Mouse (Mus musculus) forebrain, embryonic 10.5 days (tissue): ENCODE measurements around the gene Hnrnpa3. TPM values are rescaled to one million over a fixed set of nuclear protein-coding genes. Genes with fewer than 3 reads are reported as not detected.
"Not testable (repeated sequence)": the region's sequence is repeated elsewhere in the genome, so short reads cannot be mapped to it uniquely, and the experiment has no call there.

Source experiments
- DNase-seq: peaks from one replicate; pipeline ENCODE4 v3.0.0-alpha.2; 2017; ENCODE audit warnings: low spot score; ENCODE audit errors: extremely low spot score
- H3K27ac ChIP-seq: fragments of 300-500 bp; sonication (generic); 2 replicates; pipeline ENCODE4 v1.5.1; 2016; ENCODE audit warnings: mild to moderate bottlenecking
- H3K27me3 ChIP-seq: fragments of 300-500 bp; sonication (generic); 2 replicates; pipeline ENCODE4 v1.6.1; 2016; ENCODE audit warnings: mild to moderate bottlenecking; ENCODE audit not compliant: poor library complexity, severe bottlenecking
- H3K36me3 ChIP-seq: fragments of 300-500 bp; sonication (generic); replicated peaks from 2 replicates; pipeline ENCODE4 v1.6.1; 2016; ENCODE audit warnings: mild to moderate bottlenecking, moderate library complexity
- H3K4me1 ChIP-seq: fragments of 300-500 bp; sonication (generic); 2 replicates; pipeline ENCODE4 v1.6.1; 2016
- H3K4me3 ChIP-seq: fragments of 300-500 bp; sonication (generic); 2 replicates; pipeline ENCODE4 v1.5.1; 2016; ENCODE audit warnings: mild to moderate bottlenecking, moderate library complexity
- H3K9me3 ChIP-seq: fragments of 300-500 bp; sonication (generic); 2 replicates; pipeline ENCODE4 v1.6.1; 2016; ENCODE audit warnings: mild to moderate bottlenecking, moderate library complexity
- WGBS: fragments of 180-500 bp; shearing (Covaris S2); methylation state at CpG from one replicate; pipeline ENCODE4 v1.1.7; 2016; 5-methylcytosine and 5-hydroxymethylcytosine counted together
- polyA plus RNA-seq: library from polyadenylated mRNA; unstranded; fragments of >200 nt; fragmentation: Nextera tagmentation; extraction: Ambion mirVana; gene quantifications from 2 replicates; pipeline ENCODE4 v1.2.1, GENCODE M21; 2016

Gene Hnrnpa3
- 405 and 428 TPM in 2 replicates for polyA plus RNA-seq

GRCm38 (mm10) chr2:75658727-75659628 lies at the start of gene Hnrnpa3:
Hnrnpa3 (plus strand) TSS chr2:75659261.
- Histone ChIP-seq H3K36me3 (peaks cover 33% of the 10 kb centered on the region), H3K9me3 (no peaks in the 10 kb centered on the region), H3K4me3 (peak within 1 kb of the TSS; percentile 93), H3K27me3 (no peaks in the 10 kb centered on the region), H3K27ac (peak within 1 kb of the TSS; percentile 100), H3K4me1 (peaks cover 23% of the 10 kb centered on the region)
- peak; percentile 97 for DNase-seq
- WGBS = under 1% methylated on average over 101 of the region's 102 CpGs

DNA sequence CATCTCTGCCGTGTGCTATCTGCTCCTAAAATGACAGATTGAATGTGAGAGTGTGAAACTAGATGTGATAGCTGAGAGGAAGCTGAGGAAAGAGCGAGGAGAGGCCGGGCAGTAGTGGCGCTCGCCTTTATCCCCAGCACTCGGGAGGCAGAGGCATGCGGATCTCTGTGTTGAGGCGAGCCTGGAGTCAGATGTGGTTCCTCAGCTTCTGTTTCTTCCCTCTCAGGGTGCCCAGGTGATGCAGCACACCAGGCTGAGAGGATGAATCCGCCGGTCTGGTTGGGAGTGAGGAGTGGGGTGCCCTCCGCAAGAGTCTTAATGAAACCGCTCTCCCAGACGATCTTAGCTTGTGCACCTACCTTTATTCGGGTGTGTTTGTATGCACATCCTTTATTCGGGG lies 49.1 kb upstream of the Hnrnpa3 start:
- Histone ChIP-seq H3K4me3 (peak overlapping the region; percentile 41), H3K27me3 (peaks cover 75% of the 10 kb centered on the region)

DNA sequence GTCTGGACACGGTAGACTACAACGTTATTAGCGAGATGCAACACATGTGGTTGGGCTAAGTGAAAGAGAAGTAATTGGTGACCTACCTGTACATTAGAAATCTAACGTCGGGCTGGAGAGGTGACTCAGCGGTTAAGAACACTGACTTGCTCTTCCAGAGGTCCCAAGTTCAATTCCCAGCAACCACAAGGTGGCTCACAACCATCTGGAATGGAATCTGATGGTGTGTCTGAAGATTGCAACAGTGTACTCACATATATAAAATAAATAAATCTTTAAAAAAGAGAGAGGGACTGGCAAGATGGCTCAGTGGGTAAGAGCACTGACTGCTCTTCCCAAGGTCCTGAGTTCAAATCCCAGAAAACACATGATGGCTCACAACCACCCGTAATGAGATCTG lies 48.5 kb upstream of the Hnrnpa3 start:
- DNase-seq, H3K9me3 ChIP-seq, H3K4me3 ChIP-seq, H3K36me3 ChIP-seq, H3K27ac ChIP-seq: not testable (repeated sequence)
- 87% methylated on average over 7 of the region's 7 CpGs for WGBS
- peaks cover 73% of the 10 kb centered on the region for H3K27me3 ChIP-seq
- H3K4me1 ChIP-seq = peaks cover 37% of the 10 kb centered on the region

More for the DNA sequence above, 49.1 kb upstream of the Hnrnpa3 start:
- Histone ChIP-seq H3K4me1 (peaks cover 37% of the 10 kb centered on the region), H3K36me3 (no peaks in the 10 kb centered on the region), H3K9me3 (no peaks in the 10 kb centered on the region), H3K27ac (peak overlapping the region; percentile 63; the same call in 1 of the 2 replicates)
- WGBS = 67% methylated on average over 15 of the region's 15 CpGs
- no peak for DNase-seq

DNA sequence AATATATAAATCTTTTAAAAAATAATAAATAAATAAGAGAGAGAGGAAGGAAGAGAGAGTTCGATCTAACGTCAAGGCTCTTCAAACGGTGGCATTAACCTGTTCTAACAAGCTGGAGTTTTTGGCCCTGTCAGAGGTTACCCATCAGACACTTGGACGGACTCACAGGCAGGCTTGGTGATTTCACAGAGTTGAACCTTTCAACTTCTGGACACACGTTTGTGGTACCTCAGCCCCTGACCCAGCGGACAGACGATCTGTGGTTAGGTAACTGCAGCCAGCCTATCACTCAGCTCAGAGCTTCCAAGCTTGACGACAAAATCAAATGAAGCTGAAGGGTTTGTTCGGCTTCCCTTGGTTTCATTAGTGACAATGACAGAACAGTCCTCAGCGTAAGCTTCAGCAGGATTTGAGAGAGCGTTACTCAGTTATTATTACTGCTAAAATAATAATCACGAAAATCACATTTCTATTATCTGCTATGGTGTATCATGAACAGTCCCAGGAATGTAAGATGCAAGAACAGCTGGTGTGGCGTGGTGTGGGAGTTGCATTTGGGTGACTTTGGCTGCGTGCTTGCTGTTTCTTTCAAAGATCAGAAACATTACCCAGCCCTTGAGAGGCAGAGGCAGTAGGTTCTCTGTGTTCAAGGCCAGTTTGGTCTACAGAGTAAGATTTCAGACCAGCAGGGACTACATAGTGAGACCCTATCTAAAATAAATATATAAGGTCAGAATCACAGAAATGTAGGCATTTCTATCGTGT lies 47.8 kb upstream of the Hnrnpa3 start:
- peaks cover 72% of the 10 kb centered on the region for H3K27me3 ChIP-seq
- no peak overlapping the region for H3K27ac ChIP-seq
- H3K4me1 ChIP-seq = peaks cover 37% of the 10 kb centered on the region
- no peak for DNase-seq
- no peaks in the 10 kb centered on the region for H3K36me3 ChIP-seq
- WGBS = 89% methylated on average over 15 of the region's 15 CpGs
- H3K4me3 ChIP-seq = no peak overlapping the region
- H3K9me3 ChIP-seq = no peaks in the 10 kb centered on the region

GRCm38 (mm10) chr2:75612006-75612405 lies 47.1 kb upstream of the Hnrnpa3 start:
- Histone ChIP-seq H3K9me3 (no peaks in the 10 kb centered on the region), H3K27ac (no peak overlapping the region), H3K27me3 (peaks cover 64% of the 10 kb centered on the region), H3K4me1 (peaks cover 37% of the 10 kb centered on the region), H3K4me3 (no peak overlapping the region), H3K36me3 (no peaks in the 10 kb centered on the region)
- 93% methylated on average over 2 of the region's 2 CpGs for WGBS
- no peak for DNase-seq

GRCm38 (mm10) chr2:75612981-75613567 lies 46.0 kb upstream of the Hnrnpa3 start:
- WGBS = 29% methylated on average over 14 of the region's 14 CpGs
- DNase-seq = no peak
- H3K9me3 ChIP-seq = no peaks in the 10 kb centered on the region
- H3K27me3 ChIP-seq = peaks cover 54% of the 10 kb centered on the region
- H3K4me1 ChIP-seq = peaks cover 37% of the 10 kb centered on the region
- no peak overlapping the region for H3K4me3 ChIP-seq
- peak overlapping the region; percentile 69; the same call in 1 of the 2 replicates for H3K27ac ChIP-seq
- H3K36me3 ChIP-seq = no peaks in the 10 kb centered on the region

DNA sequence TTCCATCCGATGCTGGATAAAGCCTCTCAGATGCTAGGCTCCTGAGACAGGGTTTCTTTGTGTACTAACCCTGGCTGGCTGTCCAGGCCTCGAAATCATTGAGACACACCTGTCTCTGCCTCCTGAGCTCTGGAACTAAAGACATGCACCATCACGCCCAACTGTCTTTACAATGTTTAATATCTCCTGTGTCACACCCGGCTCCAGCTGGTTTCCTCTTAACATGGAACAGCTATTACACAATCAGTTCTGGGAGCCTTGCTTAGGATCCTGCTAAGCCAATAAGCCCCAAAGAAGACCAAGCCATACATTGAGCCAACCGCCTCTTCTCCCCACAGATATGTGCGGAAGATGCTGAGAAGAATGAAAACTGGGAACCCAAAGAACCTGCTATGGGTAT lies 44.5 kb upstream of the Hnrnpa3 start:
- Histone ChIP-seq H3K9me3 (no peaks in the 10 kb centered on the region), H3K36me3 (no peaks in the 10 kb centered on the region)
- WGBS = 91% methylated on average over 6 of the region's 6 CpGs

DNA sequence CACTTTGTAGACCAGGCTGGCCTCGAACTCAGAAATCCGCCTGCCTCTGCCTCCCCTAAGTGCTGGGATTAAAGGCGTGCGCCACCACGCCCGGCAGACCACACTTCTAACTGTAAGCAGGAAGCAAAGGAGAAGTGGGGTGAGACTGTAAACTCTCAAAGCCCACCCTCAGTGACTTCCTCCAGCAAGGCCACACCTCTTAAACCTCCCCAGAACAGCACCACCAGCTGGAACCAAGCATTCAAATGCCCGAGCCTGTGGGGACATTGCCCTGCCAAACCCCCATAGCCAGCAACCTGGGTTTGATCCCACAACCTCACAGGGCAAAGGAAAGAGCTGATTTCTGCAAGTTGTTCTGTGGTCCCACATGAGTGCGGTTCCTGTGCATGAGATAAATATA lies 42.1 kb upstream of the Hnrnpa3 start:
- peaks cover 26% of the 10 kb centered on the region for H3K4me1 ChIP-seq
- H3K36me3 ChIP-seq = no peaks in the 10 kb centered on the region
- H3K4me3 ChIP-seq = no peak overlapping the region
- no peak for DNase-seq
- no peak overlapping the region for H3K27ac ChIP-seq
- 96% methylated on average over 8 of the region's 8 CpGs for WGBS
- H3K9me3 ChIP-seq = no peaks in the 10 kb centered on the region
- H3K27me3 ChIP-seq = peaks cover 15% of the 10 kb centered on the region; the same call in 1 of the 2 replicates

More for the DNA sequence above, 44.5 kb upstream of the Hnrnpa3 start:
- no peak overlapping the region for H3K27ac ChIP-seq
- H3K4me3 ChIP-seq = no peak overlapping the region
- peaks cover 39% of the 10 kb centered on the region for H3K27me3 ChIP-seq
- no peak for DNase-seq
- peaks cover 31% of the 10 kb centered on the region for H3K4me1 ChIP-seq

- Histone ChIP-seq H3K27ac (no peak overlapping the region), H3K36me3 (no peaks in the 10 kb centered on the region), H3K4me1 (peaks cover 8% of the 10 kb centered on the region), H3K27me3 (peaks cover 6% of the 10 kb centered on the region; the same call in 1 of the 2 replicates), H3K4me3 (no peak overlapping the region), H3K9me3 (no peaks in the 10 kb centered on the region)
- WGBS = 67% methylated on average over 6 of the region's 6 CpGs
- no peak for DNase-seq
Measured at GRCm38 (mm10) chr2:75618712-75619111, 40.3 kb upstream of the Hnrnpa3 start.

DNA sequence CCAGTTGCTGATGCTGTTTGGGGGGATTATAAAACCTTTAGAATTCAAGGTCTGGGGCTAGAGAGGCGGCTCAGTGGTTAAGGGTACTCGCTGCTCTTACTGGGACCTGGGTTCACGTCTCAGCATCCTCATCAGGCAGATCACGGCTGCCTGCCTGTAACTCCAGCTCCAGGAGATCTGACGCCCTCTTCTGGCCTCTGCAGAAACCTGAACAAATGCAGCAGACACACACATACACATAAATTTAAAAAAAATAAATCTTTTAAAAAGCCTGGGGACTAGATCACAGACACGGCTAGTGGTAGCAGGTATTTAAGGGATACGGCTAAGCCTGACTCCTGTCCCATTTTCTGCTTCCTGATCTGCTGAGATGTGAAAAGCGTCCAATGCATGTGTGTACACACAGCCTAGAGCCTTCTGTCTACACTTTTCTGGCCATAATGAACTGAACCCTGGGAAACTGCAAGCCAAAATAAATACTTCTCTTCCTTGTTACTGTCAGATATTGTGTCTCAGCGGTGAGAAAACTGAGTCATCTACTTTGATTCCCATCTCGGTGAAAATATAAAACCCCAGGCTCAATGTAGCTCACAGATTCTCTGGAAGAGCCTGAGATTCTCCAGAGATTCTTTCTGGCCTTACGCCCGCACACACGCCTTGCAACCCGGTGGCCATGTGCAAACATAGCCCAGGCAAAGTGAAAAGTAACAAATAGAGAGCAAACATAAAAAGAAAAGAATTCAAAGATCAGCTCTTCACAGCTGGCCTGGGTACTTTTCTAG lies 37.0 kb upstream of the Hnrnpa3 start:
- Histone ChIP-seq H3K9me3 (no peaks in the 10 kb centered on the region), H3K27ac (no peak overlapping the region), H3K4me3 (no peak overlapping the region), H3K4me1 (peaks cover 5% of the 10 kb centered on the region), H3K36me3 (no peaks in the 10 kb centered on the region), H3K27me3 (no peaks in the 10 kb centered on the region)
- WGBS = 92% methylated on average over 14 of the region's 14 CpGs
- DNase-seq = no peak

DNA sequence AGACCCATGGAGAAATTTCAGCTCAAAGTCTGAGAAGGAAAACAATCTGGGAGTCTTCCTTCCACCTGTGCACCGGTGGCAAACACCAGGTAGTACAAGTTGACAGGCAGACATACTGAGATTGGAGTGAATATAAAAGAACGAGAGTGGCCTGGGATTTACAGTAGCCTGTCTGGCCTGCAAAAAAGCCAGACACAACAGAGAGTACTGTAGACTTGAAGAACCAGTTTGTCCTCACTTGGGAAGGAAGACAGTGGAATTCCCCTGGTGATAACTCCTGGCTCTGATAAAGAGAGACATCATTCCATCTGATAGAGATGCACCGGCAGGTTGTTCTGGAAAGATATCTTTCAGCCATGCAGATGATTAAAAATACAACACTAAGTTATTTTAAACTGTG lies 34.0 kb upstream of the Hnrnpa3 start:
- DNase-seq = no peak
- Histone ChIP-seq H3K4me1 (no peaks in the 10 kb centered on the region), H3K4me3 (no peak overlapping the region), H3K27me3 (no peaks in the 10 kb centered on the region), H3K27ac (no peak overlapping the region), H3K36me3 (no peaks in the 10 kb centered on the region), H3K9me3 (no peaks in the 10 kb centered on the region)
- WGBS = 87% methylated on average over 3 of the region's 3 CpGs
